Mouse (Mus musculus): ENCODE results near the gene Hnf1b.

GRCm38 (mm10) chr11:83876630-83877029, 26.8 kb downstream of the Hnf1b start:
- TF ChIP-seq POLR2A (IDR thresholded peaks at IDR 0.05; ENCODE audit: low read depth, low read length): no peak
- TF ChIP-seq CTCF (conservative IDR thresholded peaks at IDR 0.05 in 1 of 2, IDR thresholded peaks at IDR 0.05 in 1 of 2; ENCODE audit: low read depth in 2 of 2, low read length in 2 of 2): no peak
- TF ChIP-seq EP300 (IDR thresholded peaks at IDR 0.05; ENCODE audit: low read length): no peak
- TF ChIP-seq USF2 (conservative IDR thresholded peaks at IDR 0.05; ENCODE audit: low read depth, low read length): no peak
- no peak for TF ChIP-seq TCF12 (IDR thresholded peaks at IDR 0.05; ENCODE audit: low read depth, low read length)
- TF ChIP-seq NRF1 (IDR thresholded peaks at IDR 0.05; ENCODE audit: low read depth, low read length): no peak
- no peak for TF ChIP-seq SMC3 (IDR thresholded peaks at IDR 0.05; ENCODE audit: low read depth, low read length)
- no peak for TF ChIP-seq JUND (conservative IDR thresholded peaks at IDR 0.05; ENCODE audit: low read depth, low read length)
- TF ChIP-seq MYC (IDR thresholded peaks at IDR 0.05; ENCODE audit: low read depth, low read length): no peak
- TF ChIP-seq GABPA (IDR thresholded peaks at IDR 0.05; ENCODE audit: insufficient replicate concordance, low read depth, low read length): no peak
- no peak for TF ChIP-seq USF1 (IDR thresholded peaks at IDR 0.05; ENCODE audit: low read depth, low read length)
- no peak for TF ChIP-seq IRF4 (IDR thresholded peaks at IDR 0.05; ENCODE audit: low read depth, low read length)
- no peak for TF ChIP-seq MAX (IDR thresholded peaks at IDR 0.05; ENCODE audit: low read length)
